Mouse (Mus musculus): ENCODE results near the gene Pgc.
A peak's percentile ranks its signal among the peaks of the same experiment; 100 is the strongest.

Pgc gene

GRCm38 (mm10) chr17:47753130-47753775 lies 26.6 kb downstream of the Pgc start:
- no peak for DNase-seq

GRCm38 (mm10) chr17:47754246-47754645 lies 27.6 kb downstream of the Pgc start:
- DNase-seq, result no peak

GRCm38 (mm10) chr17:47756366-47756765 lies 29.7 kb downstream of the Pgc start:
- DNase-seq, result no peak

GRCm38 (mm10) chr17:47757056-47757610 lies 30.5 kb downstream of the Pgc start:
- no peak for DNase-seq

DNA sequence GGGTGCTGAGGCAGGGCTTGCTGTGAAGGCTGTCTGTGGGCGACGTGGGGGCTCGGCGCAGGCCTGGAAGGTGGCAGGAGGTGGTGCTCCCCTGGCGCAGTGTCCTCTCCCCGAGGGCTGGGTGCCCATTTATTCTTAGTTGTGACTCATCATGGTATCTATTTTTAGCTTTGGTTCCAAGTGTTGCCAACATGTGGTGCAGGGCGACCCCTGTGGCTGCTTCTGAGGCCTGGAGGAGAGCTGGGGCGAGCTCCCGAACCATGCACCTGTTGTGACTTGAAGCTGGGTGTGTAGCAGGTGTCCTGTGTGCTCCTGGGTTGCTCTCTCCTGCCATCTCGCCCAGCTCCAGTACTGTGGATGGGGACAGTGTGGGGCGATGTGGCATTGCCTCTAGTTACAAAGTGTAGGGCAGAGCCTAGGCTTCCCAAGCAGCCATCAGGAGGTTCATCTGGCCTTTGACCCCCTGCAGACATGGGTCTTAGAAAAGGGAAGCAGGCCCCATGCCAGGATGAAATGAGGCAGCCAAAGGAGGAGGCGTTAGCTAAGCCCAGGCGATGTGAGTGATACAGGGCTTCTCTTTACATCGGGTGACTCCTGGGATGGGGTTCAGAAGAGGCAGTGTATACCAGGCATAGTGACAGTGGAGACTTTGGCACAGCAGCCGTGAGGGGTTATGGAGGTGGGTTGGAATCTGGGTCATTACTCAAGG lies 33.2 kb downstream of the Pgc start:
- peak; percentile 56 for DNase-seq

- no peak for DNase-seq
Measured at GRCm38 (mm10) chr17:47762028-47762427, 35.4 kb downstream of the Pgc start.

GRCm38 (mm10) chr17:47762518-47763340 lies 36.1 kb downstream of the Pgc start:
- peak; percentile 57 for DNase-seq

- DNase-seq, result no peak
Measured at GRCm38 (mm10) chr17:47765986-47766385, 39.3 kb downstream of the Pgc start.

DNA sequence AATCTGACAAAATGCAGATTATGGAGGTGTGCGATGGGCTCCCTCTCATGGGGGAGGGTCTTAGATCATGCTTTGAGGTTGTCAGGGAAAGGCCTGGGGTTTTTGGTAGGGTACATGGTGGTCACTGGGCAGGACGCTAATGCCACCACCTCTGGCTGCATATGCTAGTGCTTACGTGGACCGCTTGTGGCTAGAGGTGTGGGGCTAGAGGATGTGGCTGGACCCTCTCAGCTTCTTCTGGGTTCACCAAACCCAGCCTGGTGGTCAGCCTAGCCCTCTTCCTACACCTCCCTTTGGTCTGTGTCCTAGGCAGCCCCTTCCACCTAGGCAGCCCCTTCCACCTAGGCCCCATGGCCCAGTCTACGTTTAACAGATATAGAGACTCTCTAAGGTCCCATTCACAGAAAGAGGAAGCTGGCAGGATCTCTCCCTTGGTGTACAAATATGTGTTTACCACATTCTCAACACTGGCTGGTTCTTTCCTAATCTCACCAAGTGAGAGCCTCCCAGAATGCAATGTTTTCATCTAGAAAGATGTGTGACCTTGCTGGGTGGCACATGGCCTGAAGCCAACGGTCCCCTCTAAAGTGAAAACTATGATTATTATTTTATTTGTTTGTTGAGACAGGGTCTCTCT lies 39.9 kb downstream of the Pgc start:
- no peak for DNase-seq

GRCm38 (mm10) chr17:47767081-47767455 lies 40.4 kb downstream of the Pgc start:
- DNase-seq, result no peak

DNA sequence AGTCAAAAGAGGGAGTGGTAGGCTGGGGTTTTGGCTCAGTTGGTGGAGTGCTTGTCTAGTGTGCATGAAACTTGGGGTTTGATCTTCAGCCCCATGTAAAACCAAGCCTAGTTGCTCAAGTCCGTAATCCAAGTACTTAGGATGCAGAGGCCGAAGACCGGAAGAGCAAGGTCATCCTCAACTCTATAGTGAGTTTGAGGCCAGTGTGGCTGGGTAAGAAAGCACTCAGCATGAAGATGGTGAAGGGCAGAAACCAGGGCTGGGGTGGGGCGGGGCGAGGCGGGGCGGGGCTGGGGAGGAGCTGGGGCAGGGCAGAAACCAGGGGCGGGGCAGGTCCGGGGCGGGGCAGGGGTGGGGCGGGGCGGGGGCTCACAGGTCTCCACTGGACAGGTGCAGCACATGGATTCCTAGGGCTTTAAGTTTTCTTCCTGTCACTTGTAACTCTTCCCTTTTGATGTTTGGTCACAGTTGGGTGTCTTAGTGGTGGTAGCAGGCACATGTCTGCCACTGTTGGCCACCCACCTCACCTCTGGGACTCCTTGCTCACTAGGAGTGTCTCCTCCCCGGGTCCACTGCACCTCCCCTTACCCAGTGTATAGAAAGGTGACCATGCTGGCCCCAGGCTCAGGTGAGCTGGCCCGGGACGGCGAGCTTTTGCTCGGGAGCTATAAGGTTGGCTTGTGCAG lies 41.0 kb downstream of the Pgc start:
- DNase-seq, result no peak

GRCm38 (mm10) chr17:47768707-47769276 lies 42.1 kb downstream of the Pgc start:
- DNase-seq, result no peak

DNA sequence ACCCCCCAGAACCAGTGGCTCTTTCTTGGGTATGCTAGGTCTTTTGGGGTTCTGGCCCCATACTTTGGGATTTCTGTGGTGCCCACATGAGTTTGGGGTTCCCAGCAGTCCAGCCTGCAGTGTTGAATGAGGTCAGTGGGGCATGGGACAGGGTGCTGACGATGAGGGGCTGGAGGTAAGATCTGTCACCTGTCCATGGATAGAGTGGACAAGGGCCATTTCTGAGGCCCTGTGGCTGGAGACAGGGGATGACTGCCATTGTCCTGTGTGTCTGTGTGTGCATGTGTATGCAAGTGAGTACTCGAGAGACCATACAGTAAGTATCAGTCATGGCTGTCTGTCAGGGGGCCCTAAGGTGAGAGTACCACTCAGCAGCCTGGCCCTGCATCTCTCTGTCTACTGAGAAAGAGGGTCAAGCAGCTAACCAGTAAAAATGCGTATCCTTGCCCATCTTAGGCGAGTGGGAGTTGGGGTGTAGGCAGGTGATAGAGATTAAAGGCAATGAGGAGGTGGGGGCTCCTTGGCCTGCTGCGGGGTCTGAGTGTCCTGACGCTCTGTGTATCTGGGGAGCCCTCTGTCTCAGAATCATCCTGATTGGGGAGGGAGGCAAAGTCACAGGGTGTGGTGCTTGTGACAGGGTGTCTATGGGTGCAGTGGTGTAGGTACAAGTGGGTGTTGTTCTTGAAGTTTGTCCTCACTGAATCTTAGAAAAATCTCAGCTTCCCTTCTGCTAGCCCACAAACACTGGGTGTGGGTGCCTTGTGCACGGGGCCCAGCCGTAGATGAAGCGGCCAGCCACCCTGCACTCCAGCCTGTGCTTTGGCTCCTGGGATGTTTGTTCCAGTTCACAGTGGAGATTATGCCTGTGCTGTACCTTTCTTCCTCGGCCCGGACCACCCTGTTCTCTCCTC lies 43.0 kb downstream of the Pgc start:
- no peak for DNase-seq

DNA sequence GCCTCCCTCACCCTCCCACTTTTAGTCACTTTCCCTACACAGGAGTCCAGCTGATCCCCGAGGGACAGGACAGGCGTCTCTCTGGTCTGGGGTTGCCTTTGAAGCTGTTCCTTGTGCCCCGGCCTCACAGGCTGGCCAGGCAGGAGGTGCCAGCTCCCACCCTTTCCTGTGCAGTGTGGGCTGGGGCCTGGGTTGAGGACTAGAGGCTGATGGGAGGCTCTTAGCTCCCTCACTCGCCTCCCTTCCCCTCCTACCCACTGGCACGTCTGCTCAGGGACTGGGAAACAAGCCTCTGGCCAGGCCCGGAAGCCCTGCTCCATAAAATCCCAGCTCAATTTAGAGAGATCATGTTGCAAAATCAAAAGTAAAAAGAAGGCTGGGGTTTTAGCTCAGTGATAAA lies 47.0 kb downstream of the Pgc start:
- no peak for DNase-seq

- no peak for DNase-seq
Measured at GRCm38 (mm10) chr17:47777141-47777540, 50.5 kb downstream of the Pgc start.

DNA sequence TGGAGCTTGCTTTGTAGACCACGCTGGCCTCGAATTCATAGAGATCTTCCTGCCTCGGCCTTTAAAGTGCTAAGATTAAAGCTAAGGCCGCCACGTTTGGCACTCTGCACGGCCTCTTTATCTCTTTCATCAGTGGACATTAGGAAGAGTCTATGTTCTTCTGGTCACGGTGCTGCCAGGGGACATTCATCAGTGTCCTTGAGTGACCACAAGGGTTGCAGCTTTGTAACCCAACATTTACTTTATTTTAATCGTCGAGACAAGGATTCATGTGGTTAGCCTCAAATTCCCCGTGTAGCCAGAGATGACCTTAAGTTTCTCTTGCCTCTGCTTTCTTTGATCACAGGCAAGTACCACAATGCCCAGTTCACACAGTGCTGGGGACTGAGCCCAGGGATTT lies 53.8 kb downstream of the Pgc start:
- no peak for DNase-seq

DNA sequence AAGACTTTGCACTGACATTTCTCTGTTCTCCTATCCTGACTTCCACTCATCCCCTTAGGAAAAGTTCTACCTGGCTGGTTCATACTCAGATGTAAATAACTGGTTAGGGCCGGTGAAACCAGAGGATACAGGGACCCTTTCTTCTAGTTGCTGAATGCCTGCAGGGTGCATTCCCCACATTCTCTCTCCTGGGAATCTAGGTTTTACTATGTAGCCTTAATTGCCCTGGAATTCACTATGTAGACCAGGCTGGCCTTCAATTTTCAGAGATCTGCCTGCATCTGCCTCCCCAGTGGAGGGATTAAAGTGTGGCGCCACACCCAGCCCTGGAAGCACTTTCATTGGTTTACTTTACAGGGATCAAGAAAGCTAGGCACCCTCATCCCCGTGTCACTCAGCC lies 55.8 kb downstream of the Pgc start:
- no peak for DNase-seq

DNA sequence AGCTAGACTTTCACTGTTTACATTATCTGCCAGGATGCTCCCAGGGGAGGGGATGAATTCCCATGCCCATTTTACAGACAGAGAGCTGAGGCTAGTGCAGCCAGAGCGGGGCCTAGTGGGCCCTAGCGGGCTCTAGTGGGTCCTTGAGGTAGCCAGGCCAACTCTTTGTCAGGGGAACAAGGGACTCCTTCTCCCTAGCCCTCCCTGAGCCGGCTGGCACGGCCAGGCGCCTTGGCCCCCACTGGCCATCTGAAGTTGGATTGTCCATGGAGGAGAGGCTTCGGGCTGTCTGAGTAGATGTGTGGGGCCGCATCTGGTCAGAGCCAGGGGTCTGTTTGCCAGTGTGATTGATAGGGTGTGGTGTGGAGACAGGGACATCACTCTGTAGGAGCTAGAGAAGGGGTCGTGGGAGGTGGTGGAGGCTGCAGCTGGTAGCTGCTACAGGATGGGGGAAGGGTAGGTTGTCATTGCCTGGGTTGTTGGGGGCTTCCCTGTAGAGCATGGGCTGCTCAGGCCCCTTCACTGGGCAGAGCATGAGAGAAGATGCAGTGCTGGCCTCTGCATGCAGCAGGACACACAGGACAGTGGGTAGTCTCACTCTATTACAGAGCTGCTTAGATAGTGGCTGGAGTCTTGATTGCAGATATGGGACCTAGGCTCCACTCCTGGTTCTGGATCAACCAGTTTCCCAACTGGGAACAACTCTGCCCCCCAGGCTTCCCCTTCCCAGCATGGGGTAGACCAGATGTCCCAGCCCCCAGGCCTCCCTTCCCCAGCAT lies 57.0 kb downstream of the Pgc start:
- DNase-seq, result no peak
